Mouse (Mus musculus) small intestine, adult 2 months (tissue): ENCODE data around the gene Lmo1.

Source experiments
- CTCF ChIP-seq: fragments of 200-500 bp; IDR thresholded peaks from 2 replicates; pipeline ENCODE4 v1.5.1; 2012; ENCODE audit warnings: low read depth, mild to moderate bottlenecking, control low read depth, inconsistent platforms, low read length, moderate library complexity, mixed read lengths; ENCODE audit not compliant: insufficient replicate concordance, insufficient read length; ENCODE audit errors: extremely low read depth
- POLR2A ChIP-seq: fragments of 200-500 bp; IDR thresholded peaks from 2 replicates; pipeline ENCODE4 v1.6.1; 2012; ENCODE audit warnings: low read depth, mild to moderate bottlenecking, control low read depth, inconsistent platforms, low read length, moderate library complexity

GRCm38 (mm10) chr7:109221716-109222110 lies 46.7 kb upstream of the Lmo1 start:
- TF ChIP-seq CTCF = no peak
- TF ChIP-seq POLR2A = no peak
